Mouse (Mus musculus): ENCODE measurements around the gene Tspan10. TPM values are rescaled to one million over a fixed set of nuclear protein-coding genes. Genes with fewer than 3 reads are reported as not detected.
A peak's percentile ranks its signal among the peaks of the same experiment; 100 is the strongest.

Tspan10 gene
- polyA plus RNA-seq, 1 experiment, result not detected

DNA sequence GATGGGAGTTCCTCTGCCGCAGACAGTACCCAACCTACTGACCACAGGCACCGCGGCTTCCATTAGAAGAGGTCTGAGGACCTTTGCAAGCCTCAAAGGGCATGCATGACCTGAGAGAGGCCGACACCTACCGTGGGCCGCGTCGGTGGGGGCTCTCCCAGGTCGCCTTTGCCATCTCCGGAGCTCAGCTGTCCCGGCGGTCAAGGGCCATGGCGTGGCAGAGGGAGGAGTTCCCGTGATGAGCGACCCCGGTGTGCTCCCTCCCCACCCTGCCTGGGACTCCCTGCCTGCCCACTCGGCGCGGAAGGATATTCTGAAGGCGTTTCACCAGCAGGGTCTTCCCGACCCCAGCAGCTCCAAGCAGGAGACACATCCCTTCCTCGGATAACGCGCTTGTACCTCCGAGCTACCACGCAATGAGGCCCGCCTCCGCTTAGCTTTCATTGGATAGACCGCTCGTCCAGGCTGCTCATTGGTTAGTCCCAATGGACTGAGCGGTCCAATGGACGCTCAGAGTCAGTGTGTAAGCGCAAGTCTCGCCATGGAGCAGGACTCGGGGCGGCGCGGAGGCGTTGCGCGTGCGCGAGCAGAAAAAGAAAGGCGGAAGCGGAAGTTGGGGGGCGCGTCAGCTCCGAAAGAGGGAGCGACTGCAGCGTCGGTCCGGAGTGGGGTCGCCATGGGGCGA, 24.7 kb downstream of the Tspan10 start, which contains the start of gene Arl16:
Gene Arl16, minus strand, starts transcription at position 557 of the 685 bp plus-strand sequence.
- H3K27me3 ChIP-seq (ENCODE audit: control insufficient read depth, insufficient read depth, insufficient read length), result no peaks in the 10 kb centered on the region
- peaks cover 22% of the 10 kb centered on the region for H3K79me2 ChIP-seq (ENCODE audit: control insufficient read depth, insufficient read depth)
- peaks cover 20% of the 10 kb centered on the region for H3K36me3 ChIP-seq (ENCODE audit: control insufficient read depth, insufficient read depth)
- peak within 1 kb of the TSS; percentile 91 for H3K4me2 ChIP-seq (ENCODE audit: low read depth)
- TF ChIP-seq POLR2A (IDR thresholded peaks at IDR 0.05; ENCODE audit: insufficient read length, low read depth) (peak; percentile 88), USF1 (IDR thresholded peaks at IDR 0.05; ENCODE audit: low read depth) (no peak), POLR2AphosphoS2 (IDR thresholded peaks at IDR 0.05; ENCODE audit: insufficient read length, low read depth) (peak; percentile 91), SRF (IDR thresholded peaks at IDR 0.05; ENCODE audit: control insufficient read depth, insufficient read length, low read depth) (peak; percentile 10), TCF3 (IDR thresholded peaks at IDR 0.05; ENCODE audit: insufficient read length, low read depth) (no peak), MYOG (IDR thresholded peaks at IDR 0.05; ENCODE audit: control insufficient read depth in 1 of 3, insufficient read depth in 1 of 3, insufficient read length in 2 of 3, low read depth in 2 of 3) (peak in 1 of 3 experiments; percentile 55), TCF12 (IDR thresholded peaks at IDR 0.05; ENCODE audit: insufficient read depth, poor library complexity, severe bottlenecking) (no peak)
- H3K4me3 ChIP-seq, result peak within 1 kb of the TSS; percentile 74
- H3ac ChIP-seq (ENCODE audit: control insufficient read depth, insufficient read length), result peak within 1 kb of the TSS; percentile 67

DNA sequence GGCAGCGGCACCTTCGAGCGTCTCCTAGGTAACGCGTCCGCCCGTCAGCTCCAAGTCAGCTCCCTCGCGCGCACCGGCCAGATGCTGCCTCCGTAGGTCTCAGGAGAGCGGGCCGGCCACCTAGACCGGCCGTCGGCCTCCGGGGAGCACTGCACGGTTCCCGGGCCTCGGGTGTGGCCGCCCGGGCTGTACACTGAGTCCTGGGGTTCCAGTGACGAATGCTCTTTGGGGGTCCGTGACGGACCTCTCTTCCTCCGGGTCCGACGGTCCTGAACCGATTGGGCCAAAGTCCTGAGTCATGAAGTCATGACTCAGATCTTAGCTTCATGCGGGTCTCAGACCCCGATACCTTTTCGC, 25.3 kb downstream of the Tspan10 start:
- peak overlapping the region; percentile 91 for H3K4me2 ChIP-seq (ENCODE audit: low read depth)
- H3ac ChIP-seq (ENCODE audit: control insufficient read depth, insufficient read length), result peak overlapping the region; percentile 67
- H3K27me3 ChIP-seq (ENCODE audit: control insufficient read depth, insufficient read depth, insufficient read length), result no peaks in the 10 kb centered on the region
- TF ChIP-seq USF1 (IDR thresholded peaks at IDR 0.05; ENCODE audit: low read depth) (no peak), POLR2A (IDR thresholded peaks at IDR 0.05; ENCODE audit: insufficient read length, low read depth) (no peak), TCF12 (IDR thresholded peaks at IDR 0.05; ENCODE audit: insufficient read depth, poor library complexity, severe bottlenecking) (no peak), POLR2AphosphoS2 (IDR thresholded peaks at IDR 0.05; ENCODE audit: insufficient read length, low read depth) (no peak), CEBPB (IDR thresholded peaks at IDR 0.05; ENCODE audit: insufficient read depth, poor library complexity, severe bottlenecking) (no peak), E2F4 (IDR thresholded peaks at IDR 0.05; ENCODE audit: insufficient read depth) (no peak), MYOG (IDR thresholded peaks at IDR 0.05; ENCODE audit: control insufficient read depth in 1 of 3, insufficient read depth in 1 of 3, insufficient read length in 2 of 3, low read depth in 2 of 3) (no peak)
- H3K4me3 ChIP-seq, result peak overlapping the region; percentile 74
- H3K79me2 ChIP-seq (ENCODE audit: control insufficient read depth, insufficient read depth), result peaks cover 22% of the 10 kb centered on the region
- H3K36me3 ChIP-seq (ENCODE audit: control insufficient read depth, insufficient read depth), result peaks cover 21% of the 10 kb centered on the region

DNA sequence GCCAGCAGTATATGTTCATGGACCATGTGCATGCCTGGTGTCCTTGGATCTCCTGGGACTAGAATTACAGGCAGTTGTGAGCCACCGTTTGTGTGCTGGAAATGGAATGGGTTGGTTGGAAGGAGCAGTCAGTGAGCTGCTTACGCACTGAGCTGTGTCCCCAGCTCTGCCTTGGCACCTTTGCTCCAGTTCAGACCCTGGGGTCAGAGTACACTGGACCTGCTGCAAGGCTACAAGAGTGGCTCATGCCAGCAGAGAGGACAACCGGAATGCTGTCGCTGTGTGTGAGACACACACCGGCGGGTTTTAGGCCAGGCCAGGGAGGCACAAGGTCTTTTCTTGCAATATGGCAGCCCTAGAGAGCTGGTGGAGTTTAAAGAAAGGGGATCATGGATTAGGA, 29.6 kb downstream of the Tspan10 start:
- Histone ChIP-seq H3K79me2 (ENCODE audit: control insufficient read depth, insufficient read depth) (peaks cover 15% of the 10 kb centered on the region), H3K27me3 (ENCODE audit: control insufficient read depth, insufficient read depth, insufficient read length) (no peaks in the 10 kb centered on the region), H3K36me3 (ENCODE audit: control insufficient read depth, insufficient read depth) (peaks cover 27% of the 10 kb centered on the region), H3K4me3 (no peak overlapping the region), H3K4me2 (ENCODE audit: low read depth) (no peak overlapping the region), H3ac (ENCODE audit: control insufficient read depth, insufficient read length) (no peak overlapping the region)
- TF ChIP-seq SRF (IDR thresholded peaks at IDR 0.05; ENCODE audit: control insufficient read depth, insufficient read length, low read depth) (no peak), POLR2AphosphoS2 (IDR thresholded peaks at IDR 0.05; ENCODE audit: insufficient read length, low read depth) (no peak), TCF3 (IDR thresholded peaks at IDR 0.05; ENCODE audit: insufficient read length, low read depth) (no peak), POLR2A (IDR thresholded peaks at IDR 0.05; ENCODE audit: insufficient read length, low read depth) (no peak), MYOG (IDR thresholded peaks at IDR 0.05; ENCODE audit: control insufficient read depth in 1 of 3, insufficient read depth in 1 of 3, insufficient read length in 2 of 3, low read depth in 2 of 3) (no peak)

DNA sequence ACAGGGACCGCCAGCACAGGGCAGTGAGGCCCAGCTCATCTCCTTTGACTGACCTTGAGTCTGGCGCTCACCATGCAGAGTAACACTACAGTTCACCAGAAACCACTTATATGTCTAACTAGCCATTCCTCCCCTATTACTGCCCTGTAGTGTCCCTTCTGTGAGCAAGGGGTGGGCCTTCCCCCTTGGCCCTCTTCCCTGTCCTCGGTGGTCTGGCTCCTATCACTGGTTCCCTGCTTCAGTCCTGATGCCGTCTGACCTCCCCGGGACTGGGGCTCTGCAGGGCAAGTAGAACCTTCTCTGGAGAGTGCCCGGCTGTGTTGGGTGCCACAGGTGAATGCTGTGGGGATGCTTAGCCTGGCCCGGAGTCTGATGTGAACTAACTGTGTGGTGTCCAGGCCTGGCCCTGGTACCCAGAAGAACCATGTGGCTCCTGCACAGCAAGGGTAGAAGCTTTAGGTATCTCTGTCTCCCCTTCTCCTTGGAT, 41.0 kb downstream of the Tspan10 start:
- H3K79me2 ChIP-seq (ENCODE audit: control insufficient read depth, insufficient read depth), result peaks cover 24% of the 10 kb centered on the region
- H3K4me3 ChIP-seq, result peak overlapping the region; percentile 91
- no peak overlapping the region for H3ac ChIP-seq (ENCODE audit: control insufficient read depth, insufficient read length)
- H3K36me3 ChIP-seq (ENCODE audit: control insufficient read depth, insufficient read depth), result peaks cover 28% of the 10 kb centered on the region
- H3K4me2 ChIP-seq (ENCODE audit: low read depth), result peak overlapping the region; percentile 78
- H3K27me3 ChIP-seq (ENCODE audit: control insufficient read depth, insufficient read depth, insufficient read length), result no peaks in the 10 kb centered on the region
- no peak for TF ChIP-seq POLR2AphosphoS2 (IDR thresholded peaks at IDR 0.05; ENCODE audit: insufficient read length, low read depth)
- no peak for TF ChIP-seq MYOD1 (IDR thresholded peaks at IDR 0.05; ENCODE audit: control insufficient read depth in 1 of 3, insufficient read length in 2 of 3, low read depth in 2 of 3)
- TF ChIP-seq TCF3 (IDR thresholded peaks at IDR 0.05; ENCODE audit: insufficient read length, low read depth), result no peak
- no peak for TF ChIP-seq TCF12 (IDR thresholded peaks at IDR 0.05; ENCODE audit: insufficient read depth, poor library complexity, severe bottlenecking)
- no peak for TF ChIP-seq E2F4 (IDR thresholded peaks at IDR 0.05; ENCODE audit: insufficient read depth)
- TF ChIP-seq MAX (IDR thresholded peaks at IDR 0.05; ENCODE audit: low read depth), result no peak
- no peak for TF ChIP-seq POLR2A (IDR thresholded peaks at IDR 0.05; ENCODE audit: insufficient read length, low read depth)
- TF ChIP-seq MYOG (IDR thresholded peaks at IDR 0.05; ENCODE audit: control insufficient read depth in 1 of 3, insufficient read depth in 1 of 3, insufficient read length in 2 of 3, low read depth in 2 of 3), result no peak
- no peak for TF ChIP-seq REST (IDR thresholded peaks at IDR 0.05; ENCODE audit: insufficient read depth, insufficient read length)
- TF ChIP-seq USF1 (IDR thresholded peaks at IDR 0.05; ENCODE audit: low read depth), result no peak
- TF ChIP-seq CEBPB (IDR thresholded peaks at IDR 0.05; ENCODE audit: insufficient read depth, poor library complexity, severe bottlenecking), result no peak
- no peak for TF ChIP-seq SRF (IDR thresholded peaks at IDR 0.05; ENCODE audit: control insufficient read depth, insufficient read length, low read depth)
